Mouse (Mus musculus) gastrocnemius, postnatal 4 days (tissue): ENCODE results near the gene Rnf13. TPM values are rescaled to one million over a fixed set of nuclear protein-coding genes. Genes with fewer than 3 reads are reported as not detected.
A peak's percentile ranks its signal among the peaks of the same experiment; 100 is the strongest.

ENCODE experiments used
- DNase-seq, 2 experiments: peaks; one replicate each; pipeline ENCODE4 v3.0.0; 2021 to 2022; ENCODE audit warnings: low spot score in 2 of 2, mixed read lengths in 2 of 2
- total RNA-seq, 2 experiments: library from RNA; stranded (reverse); gene quantifications; 2 replicates each; pipeline ENCODE4 v1.2.3; 2021

Gene Rnf13
- total RNA-seq, 2 experiments from 2014 or later = 37.9 to 42.9 TPM

- no peak for DNase-seq
These were observed 107.9 kb downstream of the Rnf13 start for GRCm38 (mm10) chr3:57843775-57844174.

DNA sequence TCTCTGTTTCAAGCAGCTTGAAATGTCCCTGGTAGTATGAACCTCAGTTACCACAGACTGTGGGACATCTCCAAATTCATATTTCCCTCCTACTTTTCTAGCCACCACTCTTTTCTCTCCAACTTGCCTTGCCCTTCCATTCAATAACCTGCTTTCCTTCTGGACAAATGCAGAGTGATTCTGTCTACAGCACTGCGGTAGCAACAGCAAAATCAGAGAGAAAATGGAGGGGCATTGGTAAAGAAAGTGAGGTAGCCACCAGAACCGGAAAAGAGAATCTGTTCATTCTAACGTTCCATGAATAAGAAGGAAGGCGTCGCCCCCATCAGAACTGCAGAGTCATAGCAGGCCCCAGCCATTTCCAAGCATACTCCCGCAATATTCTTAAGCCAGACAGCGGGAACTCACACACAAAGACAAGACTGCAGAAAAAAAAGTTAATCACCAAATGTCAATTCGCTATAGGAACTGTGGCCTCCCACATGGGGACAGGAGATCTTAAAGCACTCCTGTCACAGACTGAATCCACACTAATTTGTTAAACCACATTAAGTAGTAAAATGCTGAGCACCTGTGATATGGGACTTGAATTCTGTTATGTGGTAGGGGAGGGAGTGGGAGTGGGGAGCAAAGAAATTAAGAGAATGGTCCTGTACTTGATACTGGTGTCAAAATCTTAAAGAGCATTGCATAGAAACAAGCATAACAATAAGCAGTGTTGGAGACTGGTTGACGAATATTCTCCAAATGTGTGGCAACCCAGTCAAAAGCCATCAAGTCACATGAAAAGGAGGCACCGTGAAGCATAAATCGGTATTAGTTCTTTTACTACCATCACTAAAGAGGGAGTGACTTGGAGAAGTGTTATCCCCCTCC is 110.2 kb downstream of the Rnf13 start:
- DNase-seq = no peak

- DNase-seq = no peak
These were observed 110.7 kb downstream of the Rnf13 start for GRCm38 (mm10) chr3:57846662-57846911.

DNA sequence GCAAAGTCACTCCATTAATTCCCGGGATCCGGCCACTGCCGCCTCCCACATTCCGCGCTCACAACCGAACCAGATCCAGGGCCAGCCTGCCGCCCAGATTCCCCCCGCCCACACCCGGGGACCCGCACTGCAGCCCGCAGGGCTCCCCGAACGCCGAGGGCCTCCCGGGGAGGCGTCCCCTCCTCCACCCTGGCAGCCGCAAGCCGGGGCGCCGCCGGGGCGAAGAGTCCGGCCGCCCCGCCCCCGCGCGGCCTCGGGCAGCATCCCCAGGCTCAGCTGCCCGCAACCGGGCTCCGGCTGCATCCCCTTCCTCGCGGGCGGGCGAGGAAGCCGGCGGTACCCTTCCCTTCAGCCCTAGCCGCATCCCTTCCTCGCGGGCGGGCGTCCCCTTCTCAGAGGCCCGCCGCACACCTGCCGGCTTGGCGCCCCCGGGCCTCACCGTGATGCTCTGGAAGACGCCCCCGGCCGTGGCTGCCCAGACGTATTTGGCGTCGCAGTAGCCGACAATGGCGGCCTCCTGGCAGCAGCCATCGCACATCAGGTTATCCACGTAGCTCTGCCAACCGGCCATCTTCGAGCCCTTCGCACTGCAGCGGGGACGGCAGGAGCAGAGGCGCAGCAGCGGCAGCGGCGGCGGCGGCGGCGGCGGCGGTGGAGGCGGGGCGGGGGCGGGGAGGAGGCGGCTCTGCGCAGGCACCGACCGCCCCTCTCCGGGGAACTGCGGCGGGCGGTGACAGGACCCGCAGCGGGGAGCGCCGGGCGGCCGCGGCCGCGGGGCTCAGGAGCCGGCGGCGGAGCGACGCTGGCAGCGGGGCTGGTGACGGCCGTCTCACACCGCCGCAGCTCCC is 111.3 kb downstream of the Rnf13 start:
- DNase-seq = peak; percentile 42 to 67

DNA sequence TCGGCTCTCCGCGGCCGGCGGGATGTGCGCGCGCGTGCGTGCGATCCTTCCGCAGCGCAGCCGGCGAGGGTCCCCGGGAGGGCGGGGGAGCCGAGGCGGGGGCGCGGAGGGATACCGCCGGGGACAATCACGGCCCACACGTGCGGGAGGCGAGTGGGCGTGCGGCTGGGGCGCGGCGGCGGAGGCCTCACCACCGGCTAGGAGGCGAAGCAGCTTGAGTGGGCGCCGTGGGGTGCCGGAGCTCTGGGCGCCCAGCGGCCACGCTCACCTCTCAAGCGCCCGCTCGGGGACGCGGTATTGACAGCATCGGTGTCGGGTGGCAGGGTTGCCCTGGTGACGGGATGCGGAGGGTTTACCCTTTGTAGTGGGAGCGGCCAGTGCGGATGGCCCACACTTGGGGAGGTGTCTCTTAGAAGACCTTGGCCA is 111.9 kb downstream of the Rnf13 start, which contains the start of gene Pfn2:
Gene Pfn2, minus strand, starts transcription at position 320 of the 426 bp plus-strand sequence.
- DNase-seq = peak; percentile 78 to 84

- no peak for DNase-seq
These were observed 147.1 kb downstream of the Rnf13 start for GRCm38 (mm10) chr3:57882945-57883344.

Other genes starting within 250 kb of the Rnf13 start
- gene Wwtr1, start 160.2 kb upstream of the Rnf13 start, total RNA-seq = 10 to 100 TPM; 71.6 to 73.3 TPM
- gene Commd2, start 84.3 kb upstream of the Rnf13 start, total RNA-seq = 10 to 100 TPM; 24.8 to 25.3 TPM
- gene Ankub1, start 43.3 kb upstream of the Rnf13 start, total RNA-seq = under 1 TPM in 1 of 2 experiments, not detected in 1; 0.26 TPM
- 100 to 1,000 TPM; 106 to 114 TPM for gene Pfn2, start 112.0 kb downstream of the Rnf13 start, total RNA-seq